Mouse (Mus musculus) stomach, postnatal 0 days (tissue): ENCODE data around the gene Dnal4. TPM values are rescaled to one million over a fixed set of nuclear protein-coding genes. Genes with fewer than 3 reads are reported as not detected.

ENCODE experiments used
- ATAC-seq: fragments of 200-750 bp; cut with Nextera tagmentation; 2 replicates; pipeline ENCODE4 v1.8.0; 2017; ENCODE audit not compliant: low FRiP score, low TSS enrichment
- DNase-seq: peaks from one replicate; pipeline ENCODE4 v3.0.0-alpha.2; 2016; ENCODE audit warnings: low spot score
- H3K27ac ChIP-seq: fragments of 300-500 bp; sonication (generic); replicated peaks from 2 replicates; pipeline ENCODE4 v1.5.1; 2014; ENCODE audit warnings: mild to moderate bottlenecking, control low read depth
- H3K27me3 ChIP-seq: fragments of 300-500 bp; sonication (generic); 2 replicates; pipeline ENCODE4 v1.6.1; 2014; ENCODE audit warnings: low read length; ENCODE audit not compliant: control insufficient read depth, insufficient read depth
- H3K36me3 ChIP-seq: fragments of 300-500 bp; sonication (generic); 2 replicates; pipeline ENCODE4 v1.6.1; 2014; ENCODE audit warnings: low read length, mixed read lengths; ENCODE audit not compliant: control insufficient read depth, insufficient read depth
- H3K4me1 ChIP-seq: fragments of 300-500 bp; sonication (generic); replicated peaks from 2 replicates; pipeline ENCODE4 v1.6.1; 2014; ENCODE audit warnings: antibody characterized with exemption; ENCODE audit not compliant: control insufficient read depth, insufficient read depth
- H3K4me2 ChIP-seq: fragments of 300-500 bp; sonication (generic); replicated peaks from 2 replicates; pipeline ENCODE4 v1.6.1; 2014; ENCODE audit warnings: low read depth, mild to moderate bottlenecking, control low read depth, moderate library complexity
- H3K4me3 ChIP-seq: fragments of 300-500 bp; sonication (generic); 2 replicates; pipeline ENCODE4 v1.5.1; 2014; ENCODE audit warnings: low read depth, low read length, control low read depth
- H3K9ac ChIP-seq: fragments of 300-500 bp; sonication (generic); 2 replicates; pipeline ENCODE4 v1.6.1; 2014; ENCODE audit warnings: mild to moderate bottlenecking, low read length, control low read depth, mixed read lengths
- H3K9me3 ChIP-seq: fragments of 300-500 bp; sonication (generic); 2 replicates; pipeline ENCODE4 v1.6.1; 2016; ENCODE audit warnings: low read length; ENCODE audit not compliant: control insufficient read depth
- CTCF ChIP-seq: IDR thresholded peaks from 2 replicates; pipeline ENCODE4 v1.5.1; 2016; ENCODE audit warnings: antibody characterized with exemption, low read depth, mild to moderate bottlenecking, moderate library complexity
- EP300 ChIP-seq: optimal IDR thresholded peaks from 2 replicates; pipeline ENCODE3; 2016; ENCODE audit warnings: antibody characterized with exemption
- WGBS: fragments of 180-500 bp; shearing (Covaris S2); extraction: QIAGEN DNeasy Blood & Tissue Kit; methylation state at CpG from one replicate; pipeline ENCODE4 v1.1.7; 2014; 5-methylcytosine and 5-hydroxymethylcytosine counted together
- polyA plus RNA-seq: library from polyadenylated mRNA; unstranded; fragments of >200 nt; fragmentation: Nextera tagmentation; extraction: Ambion mirVana; gene quantifications from 2 replicates; pipeline ENCODE4 v1.2.1, GENCODE M21; 2015

The Dnal4 gene
- polyA plus RNA-seq, 1 experiment from 2014 or later = 31.4 TPM

- 80% methylated on average over 6 of the region's 6 CpGs for WGBS
- Histone ChIP-seq H3K27me3 (no peaks in the 10 kb centered on the region), H3K9me3 (no peaks in the 10 kb centered on the region), H3K27ac (no peak overlapping the region), H3K36me3 (no peaks in the 10 kb centered on the region), H3K4me1 (no peaks in the 10 kb centered on the region), H3K9ac (no peak overlapping the region), H3K4me2 (no peak overlapping the region), H3K4me3 (no peak overlapping the region)
- TF ChIP-seq EP300 (no peak), CTCF (no peak)
- ATAC-seq (no peak), DNase-seq (no peak)
These were observed 13.3 kb upstream of the Dnal4 start for GRCm38 (mm10) chr15:79790905-79791304.

GRCm38 (mm10) chr15:79790111-79790510 is 12.5 kb upstream of the Dnal4 start:
- TF ChIP-seq CTCF (no peak), EP300 (no peak)

GRCm38 (mm10) chr15:79787815-79788214 is 10.2 kb upstream of the Dnal4 start:
- Histone ChIP-seq H3K4me3 (no peak overlapping the region), H3K36me3 (no peaks in the 10 kb centered on the region), H3K27me3 (no peaks in the 10 kb centered on the region), H3K9ac (no peak overlapping the region), H3K9me3 (no peaks in the 10 kb centered on the region), H3K4me1 (no peaks in the 10 kb centered on the region), H3K4me2 (no peak overlapping the region), H3K27ac (no peak overlapping the region)
- DNase-seq = no peak
- TF ChIP-seq EP300 (no peak), CTCF (no peak)
- WGBS = 54% methylated on average over 8 of the region's 8 CpGs
- no peak for ATAC-seq

More at GRCm38 (mm10) chr15:79790111-79790510, 12.5 kb upstream of the Dnal4 start:
- H3K36me3 ChIP-seq = no peaks in the 10 kb centered on the region
- no peak overlapping the region for H3K4me3 ChIP-seq
- 50% methylated on average over 8 of the region's 8 CpGs for WGBS
- no peaks in the 10 kb centered on the region for H3K9me3 ChIP-seq
- no peak overlapping the region for H3K4me2 ChIP-seq
- no peaks in the 10 kb centered on the region for H3K4me1 ChIP-seq
- no peak for DNase-seq
- H3K9ac ChIP-seq = no peak overlapping the region
- H3K27me3 ChIP-seq = no peaks in the 10 kb centered on the region
- ATAC-seq = no peak
- no peak overlapping the region for H3K27ac ChIP-seq

- Histone ChIP-seq H3K4me2 (no peak overlapping the region), H3K9me3 (no peaks in the 10 kb centered on the region), H3K4me3 (no peak overlapping the region), H3K9ac (no peak overlapping the region), H3K27me3 (no peaks in the 10 kb centered on the region), H3K4me1 (no peaks in the 10 kb centered on the region), H3K36me3 (no peaks in the 10 kb centered on the region), H3K27ac (no peak overlapping the region)
- ATAC-seq (no peak), DNase-seq (no peak)
- no peak for TF ChIP-seq CTCF
- no peak for TF ChIP-seq EP300
- 52% methylated on average over 1 of the region's 1 CpGs for WGBS
These were observed 7.4 kb upstream of the Dnal4 start for GRCm38 (mm10) chr15:79785056-79785455.

- no peaks in the 10 kb centered on the region for H3K27me3 ChIP-seq
- ATAC-seq = no peak
- WGBS = 58% methylated on average over 7 of the region's 7 CpGs
- no peaks in the 10 kb centered on the region for H3K36me3 ChIP-seq
- peaks cover 4% of the 10 kb centered on the region; the same call in 1 of the 2 replicates for H3K4me1 ChIP-seq
- no peak overlapping the region for H3K4me2 ChIP-seq
- TF ChIP-seq EP300 (no peak), CTCF (no peak)
- no peak overlapping the region for H3K27ac ChIP-seq
- no peak overlapping the region for H3K9ac ChIP-seq
- no peak overlapping the region for H3K4me3 ChIP-seq
- no peaks in the 10 kb centered on the region for H3K9me3 ChIP-seq
- DNase-seq = no peak
These were observed 2.0 kb downstream of the Dnal4 start for GRCm38 (mm10) chr15:79775662-79776061.

GRCm38 (mm10) chr15:79774117-79775027 is 3.3 kb downstream of the Dnal4 start:
- DNase-seq = peak; percentile 93
- Histone ChIP-seq H3K4me3 (peak overlapping the region; percentile 79), H3K4me1 (peaks cover 7% of the 10 kb centered on the region; the same call in 1 of the 2 replicates), H3K9me3 (no peaks in the 10 kb centered on the region), H3K9ac (peak overlapping the region; percentile 85), H3K27ac (peak overlapping the region; percentile 83), H3K36me3 (no peaks in the 10 kb centered on the region), H3K4me2 (peak overlapping the region; percentile 80), H3K27me3 (no peaks in the 10 kb centered on the region)
- no peak for TF ChIP-seq EP300
- TF ChIP-seq CTCF = no peak
- WGBS = 1% methylated on average over 40 of the region's 50 CpGs
- ATAC-seq = peak; percentile 99
